Mouse (Mus musculus) kidney, embryonic 16.5 days (tissue): ENCODE measurements around the gene Slc41a3. TPM values are rescaled to one million over a fixed set of nuclear protein-coding genes. Genes with fewer than 3 reads are reported as not detected.
A peak's percentile ranks its signal among the peaks of the same experiment; 100 is the strongest.

Source experiments
- ATAC-seq: fragments of 200-750 bp; cut with Nextera tagmentation; 2 replicates; pipeline ENCODE4 v1.8.0; 2017; ENCODE audit warnings: moderate TSS enrichment; ENCODE audit not compliant: low FRiP score, low TSS enrichment
- H3K27ac ChIP-seq: fragments of 300-500 bp; sonication (generic); 2 replicates; pipeline ENCODE4 v1.5.1; 2014; ENCODE audit warnings: low read length
- H3K27me3 ChIP-seq: fragments of 300-500 bp; sonication (generic); 2 replicates; pipeline ENCODE4 v1.6.1; 2014; ENCODE audit warnings: low read length, control low read depth, mixed read lengths; ENCODE audit not compliant: insufficient read depth
- H3K36me3 ChIP-seq: fragments of 300-500 bp; sonication (generic); 2 replicates; pipeline ENCODE4 v1.6.1; 2014; ENCODE audit warnings: low read length, control low read depth, mixed read lengths; ENCODE audit not compliant: insufficient read depth
- H3K4me1 ChIP-seq: fragments of 300-500 bp; sonication (generic); 2 replicates; pipeline ENCODE4 v1.6.1; 2014; ENCODE audit warnings: low read length, control low read depth, mixed read lengths; ENCODE audit not compliant: insufficient read depth
- H3K4me2 ChIP-seq: fragments of 300-500 bp; sonication (generic); replicated peaks from 2 replicates; pipeline ENCODE4 v1.6.1; 2014; ENCODE audit warnings: low read depth, low read length
- H3K4me3 ChIP-seq: fragments of 300-500 bp; sonication (generic); 2 replicates; pipeline ENCODE4 v1.5.1; 2014; ENCODE audit warnings: mild to moderate bottlenecking, low read length
- H3K9ac ChIP-seq: fragments of 300-500 bp; sonication (generic); replicated peaks from 2 replicates; pipeline ENCODE4 v1.6.1; 2014; ENCODE audit warnings: low read length
- H3K9me3 ChIP-seq: fragments of 300-500 bp; sonication (generic); 2 replicates; pipeline ENCODE4 v1.6.1; 2016; ENCODE audit warnings: low read length, control low read depth
- WGBS: fragments of 180-500 bp; shearing (Covaris S2); extraction: QIAGEN DNeasy Blood & Tissue Kit; methylation state at CpG from one replicate; pipeline ENCODE4 v1.1.7; 2014; 5-methylcytosine and 5-hydroxymethylcytosine counted together
- polyA plus RNA-seq: library from polyadenylated mRNA; unstranded; fragments of >200 nt; fragmentation: Nextera tagmentation; extraction: Ambion mirVana; gene quantifications from 2 replicates; pipeline ENCODE4 v1.2.1, GENCODE M21; 2015

Slc41a3 gene
- polyA plus RNA-seq, 1 experiment from 2014 or later = 7.2 TPM

GRCm38 (mm10) chr6:90594972-90595371 lies 9.6 kb upstream of the Slc41a3 start:
- WGBS = 37% methylated on average over 1 of the region's 1 CpGs
- Histone ChIP-seq H3K27me3 (no peaks in the 10 kb centered on the region), H3K27ac (no peak overlapping the region), H3K4me2 (no peak overlapping the region), H3K4me1 (no peaks in the 10 kb centered on the region), H3K36me3 (no peaks in the 10 kb centered on the region), H3K4me3 (no peak overlapping the region), H3K9ac (no peak overlapping the region), H3K9me3 (no peaks in the 10 kb centered on the region)
- no peak for ATAC-seq

- Histone ChIP-seq H3K27ac (no peak overlapping the region), H3K36me3 (no peaks in the 10 kb centered on the region), H3K4me3 (no peak overlapping the region), H3K9me3 (no peaks in the 10 kb centered on the region), H3K27me3 (no peaks in the 10 kb centered on the region), H3K9ac (no peak overlapping the region), H3K4me2 (no peak overlapping the region), H3K4me1 (no peaks in the 10 kb centered on the region)
- no peak for ATAC-seq
- WGBS = 94% methylated on average over 4 of the region's 4 CpGs
These were observed 7.5 kb upstream of the Slc41a3 start for GRCm38 (mm10) chr6:90597060-90597459.

GRCm38 (mm10) chr6:90597592-90597991 lies 6.9 kb upstream of the Slc41a3 start:
- ATAC-seq = no peak
- 88% methylated on average over 2 of the region's 2 CpGs for WGBS
- Histone ChIP-seq H3K27me3 (no peaks in the 10 kb centered on the region), H3K9me3 (no peaks in the 10 kb centered on the region), H3K9ac (no peak overlapping the region), H3K27ac (no peak overlapping the region), H3K4me2 (no peak overlapping the region), H3K4me3 (no peak overlapping the region), H3K36me3 (no peaks in the 10 kb centered on the region), H3K4me1 (no peaks in the 10 kb centered on the region)

- WGBS = 90% methylated on average over 6 of the region's 6 CpGs
These were observed 6.3 kb upstream of the Slc41a3 start for GRCm38 (mm10) chr6:90598197-90598596.

GRCm38 (mm10) chr6:90600351-90600750 lies 4.2 kb upstream of the Slc41a3 start:
- ATAC-seq = no peak
- peaks cover 4% of the 10 kb centered on the region for H3K4me1 ChIP-seq
- no peaks in the 10 kb centered on the region for H3K27me3 ChIP-seq
- H3K4me3 ChIP-seq = no peak overlapping the region
- no peak overlapping the region for H3K9ac ChIP-seq
- no peaks in the 10 kb centered on the region for H3K9me3 ChIP-seq
- whole genome bisulfite sequencing = 71% methylated on average over 4 of the region's 4 CpGs
- no peak overlapping the region for H3K27ac ChIP-seq
- no peak overlapping the region for H3K4me2 ChIP-seq
- H3K36me3 ChIP-seq = no peaks in the 10 kb centered on the region

More at GRCm38 (mm10) chr6:90598197-90598596, 6.3 kb upstream of the Slc41a3 start:
- Histone ChIP-seq H3K9ac (no peak overlapping the region), H3K9me3 (no peaks in the 10 kb centered on the region), H3K27ac (no peak overlapping the region), H3K4me1 (no peaks in the 10 kb centered on the region), H3K27me3 (no peaks in the 10 kb centered on the region), H3K4me3 (no peak overlapping the region), H3K4me2 (no peak overlapping the region), H3K36me3 (no peaks in the 10 kb centered on the region)
- ATAC-seq = no peak

- Histone ChIP-seq H3K27me3 (no peaks in the 10 kb centered on the region), H3K27ac (no peak overlapping the region), H3K4me1 (peaks cover 12% of the 10 kb centered on the region), H3K4me3 (no peak overlapping the region), H3K36me3 (no peaks in the 10 kb centered on the region), H3K9me3 (no peaks in the 10 kb centered on the region), H3K4me2 (no peak overlapping the region), H3K9ac (no peak overlapping the region)
- 34% methylated on average over 7 of the region's 7 CpGs for WGBS
- ATAC-seq = no peak
These were observed 2.8 kb upstream of the Slc41a3 start for GRCm38 (mm10) chr6:90601736-90602135.

GRCm38 (mm10) chr6:90602304-90602703 lies 2.2 kb upstream of the Slc41a3 start:
- Histone ChIP-seq H3K4me2 (no peak overlapping the region), H3K27me3 (no peaks in the 10 kb centered on the region), H3K4me3 (no peak overlapping the region), H3K27ac (no peak overlapping the region), H3K9me3 (no peaks in the 10 kb centered on the region), H3K9ac (no peak overlapping the region), H3K4me1 (peaks cover 14% of the 10 kb centered on the region), H3K36me3 (no peaks in the 10 kb centered on the region)
- 96% methylated on average over 3 of the region's 3 CpGs for WGBS
- no peak for ATAC-seq

- no peaks in the 10 kb centered on the region for H3K36me3 ChIP-seq
- no peak overlapping the region for H3K27ac ChIP-seq
- H3K9me3 ChIP-seq = no peaks in the 10 kb centered on the region
- no peak overlapping the region for H3K9ac ChIP-seq
- WGBS = 61% methylated on average over 7 of the region's 7 CpGs
- H3K4me2 ChIP-seq = no peak overlapping the region
- no peaks in the 10 kb centered on the region for H3K27me3 ChIP-seq
- no peak for ATAC-seq
- peaks cover 14% of the 10 kb centered on the region for H3K4me1 ChIP-seq
- H3K4me3 ChIP-seq = no peak overlapping the region
These were observed 1.4 kb upstream of the Slc41a3 start for GRCm38 (mm10) chr6:90603126-90603525.

- H3K36me3 ChIP-seq = no peaks in the 10 kb centered on the region
- ATAC-seq = peak; percentile 21
- H3K4me2 ChIP-seq = peak overlapping the region; percentile 83; the same call in 1 of the 2 replicates
- peak overlapping the region; percentile 66; the same call in 1 of the 2 replicates for H3K4me3 ChIP-seq
- 59% methylated on average over 3 of the region's 3 CpGs for WGBS
- no peaks in the 10 kb centered on the region for H3K27me3 ChIP-seq
- no peaks in the 10 kb centered on the region for H3K9me3 ChIP-seq
- no peak overlapping the region for H3K27ac ChIP-seq
- peaks cover 14% of the 10 kb centered on the region for H3K4me1 ChIP-seq
- no peak overlapping the region for H3K9ac ChIP-seq
These were observed 395 bp upstream of the Slc41a3 start for GRCm38 (mm10) chr6:90604130-90604529.

- H3K4me3 ChIP-seq = peak overlapping the region; percentile 66
- no peak overlapping the region for H3K27ac ChIP-seq
- peaks cover 14% of the 10 kb centered on the region for H3K4me1 ChIP-seq
- H3K36me3 ChIP-seq = no peaks in the 10 kb centered on the region
- H3K4me2 ChIP-seq = peak overlapping the region; percentile 83
- H3K27me3 ChIP-seq = no peaks in the 10 kb centered on the region
- no peaks in the 10 kb centered on the region for H3K9me3 ChIP-seq
- WGBS = 10% methylated on average over 5 of the region's 5 CpGs
- no peak for ATAC-seq
- H3K9ac ChIP-seq = peak overlapping the region; percentile 78
These were observed 757 bp downstream of the Slc41a3 start for GRCm38 (mm10) chr6:90605298-90605665.
